Comparison of ENCODE assay signal across 8 mouse cellular contexts in genomic region chr13:111686522-111687284, GRCm38 (mm10). TPM values are rescaled to one million over a fixed set of nuclear protein-coding genes. Genes with fewer than 3 reads are reported as not detected.
A peak's percentile ranks its signal among the peaks of the same experiment; 100 is the strongest.
DNase-seq lines count a peak whose midpoint lies in the region; ATAC-seq and TF ChIP-seq lines count a peak whose summit lies in the region.

No protein-coding gene starts in this region.

- H3K4me1 ChIP-seq in hindbrain, embryonic 13.5 days (replicated peaks): peaks cover 15% of the 10 kb centered on the region
- H3K4me1 ChIP-seq in midbrain, postnatal 0 days (ENCODE audit: insufficient read depth, low read length): no peaks in the 10 kb centered on the region

- peak; percentile 69 for ATAC-seq in hindbrain, embryonic 13.5 days (ENCODE audit: low FRiP score)
- ATAC-seq in midbrain, postnatal 0 days (ENCODE audit: low FRiP score): peak; percentile 68

- no peaks in the 10 kb centered on the region for H3K9me3 ChIP-seq in hindbrain, embryonic 13.5 days
- H3K9me3 ChIP-seq in midbrain, postnatal 0 days (ENCODE audit: low read length): no peaks in the 10 kb centered on the region

- H3K27me3 ChIP-seq in hindbrain, embryonic 13.5 days: peaks cover 4% of the 10 kb centered on the region; the same call in 1 of the 2 replicates
- no peaks in the 10 kb centered on the region for H3K27me3 ChIP-seq in midbrain, postnatal 0 days (ENCODE audit: insufficient read depth, low read length)
- no peaks in the 10 kb centered on the region for H3K27me3 ChIP-seq in splenic B cell, adult 2 months (ENCODE audit: control insufficient read depth, insufficient read depth, low read length, poor library complexity, severe bottlenecking)

- peak overlapping the region; percentile 94 for H3K4me2 ChIP-seq in hindbrain, embryonic 13.5 days
- peak overlapping the region; percentile 81 for H3K4me2 ChIP-seq in midbrain, postnatal 0 days (ENCODE audit: low read depth, low read length, poor library complexity, severe bottlenecking)

- WGBS in hindbrain, embryonic 13.5 days: under 1% methylated on average over 75 of the region's 101 CpGs
- under 1% methylated on average over 56 of the region's 101 CpGs for WGBS in midbrain, postnatal 0 days

- peak overlapping the region; percentile 97 for H3K4me3 ChIP-seq in hindbrain, embryonic 13.5 days
- peak overlapping the region; percentile 95 for H3K4me3 ChIP-seq in midbrain, postnatal 0 days (ENCODE audit: low read depth, low read length)

- peak overlapping the region; percentile 98 for H3K27ac ChIP-seq in hindbrain, embryonic 13.5 days
- peak overlapping the region; percentile 96 for H3K27ac ChIP-seq in midbrain, postnatal 0 days (ENCODE audit: low read depth, low read length)

- peaks cover 7% of the 10 kb centered on the region for H3K36me3 ChIP-seq in hindbrain, embryonic 13.5 days
- peaks cover under 1% of the 10 kb centered on the region; the same call in 1 of the 2 replicates for H3K36me3 ChIP-seq in midbrain, postnatal 0 days (ENCODE audit: insufficient read depth, low read length)
- no peaks in the 10 kb centered on the region for H3K36me3 ChIP-seq in splenic B cell, adult 2 months (ENCODE audit: control insufficient read depth, insufficient read depth, low read length, poor library complexity, severe bottlenecking)

- TF ChIP-seq CTCF in midbrain, postnatal 0 days (IDR thresholded peaks at IDR 0.05): no peak

- DNase-seq in layer of hippocampus, adult 9-10 months (ENCODE audit: low spot score): peak; percentile 5
- DNase-seq in layer of hippocampus, adult 9-11 months: no peak
- DNase-seq in cerebellum, adult 9-10 months: peak; percentile 20
- peak; percentile 1 for DNase-seq in forelimb bud, embryonic 11.5 days (ENCODE audit: low read depth, low spot score)
- peak; percentile 61 for DNase-seq in liver
- peak; percentile 5 for DNase-seq in midbrain, postnatal 0 days (ENCODE audit: low spot score)
- peak; percentile 38 for DNase-seq in splenic B cell, adult 2 months (ENCODE audit: low read depth, low spot score)

- peak overlapping the region; percentile 98 for H3K9ac ChIP-seq in hindbrain, embryonic 13.5 days
- peak overlapping the region; percentile 96 for H3K9ac ChIP-seq in midbrain, postnatal 0 days (replicated peaks; ENCODE audit: low read length, poor library complexity, severe bottlenecking)

RNA-seq across cellular contexts. Expression of gene Mier3, which starts 5.9 kb away (rescaled TPM):
- 18.7 and 19.5 TPM in 2 replicates for polyA plus RNA-seq in hindbrain, embryonic 13.5 days (2015; fragmentation: Nextera tagmentation; extraction: Ambion mirVana)
- total RNA-seq in midbrain, postnatal 0 days (2014; rRNA removed): 29.2 and 32.6 TPM in 2 replicates
- 13.6 and 14.6 TPM in 2 replicates for polyA plus RNA-seq in midbrain, postnatal 0 days (2015; fragmentation: Nextera tagmentation; extraction: Ambion mirVana)
